Mouse (Mus musculus) MEL (cell line): ENCODE data around the gene Chat. TPM values are rescaled to one million over a fixed set of nuclear protein-coding genes. Genes with fewer than 3 reads are reported as not detected.
A peak's percentile ranks its signal among the peaks of the same experiment; 100 is the strongest.

Experiments
- DNase-seq: peaks from one replicate; pipeline ENCODE4 v3.0.0; 2011; ENCODE audit warnings: low read depth, low spot score
- H3K27ac ChIP-seq: 2 replicates; pipeline ENCODE4 v1.5.1; 2012; ENCODE audit warnings: low read depth, mild to moderate bottlenecking, control low read depth, low read length, moderate library complexity; ENCODE audit not compliant: control insufficient read depth
- H3K27me3 ChIP-seq, 2 experiments: fragments of 150-350 bp in 1 of 2; sonication (generic) in 1 of 2; 2 replicates each; pipeline ENCODE4 v1.6.1; 2012; ENCODE audit warnings: low read length in 2 of 2, mild to moderate bottlenecking in 2 of 2, improper control_type of control experiment in 1 of 2, moderate library complexity in 1 of 2; ENCODE audit not compliant: insufficient read depth in 2 of 2, control insufficient read depth in 1 of 2
- H3K36me3 ChIP-seq, 2 experiments: 2 replicates each; pipeline ENCODE4 v1.6.1; 2012 to 2014; ENCODE audit warnings: low read length in 2 of 2, improper control_type of control experiment in 1 of 2, inconsistent platforms in 1 of 2, mild to moderate bottlenecking in 1 of 2; ENCODE audit not compliant: insufficient read depth in 2 of 2, control insufficient read depth in 1 of 2
- H3K4me1 ChIP-seq, 2 experiments: fragments of 150-350 bp in 1 of 2; sonication (generic) in 1 of 2; 2 replicates each; pipeline ENCODE4 v1.6.1; 2012; ENCODE audit warnings: low read length in 2 of 2, improper control_type of control experiment in 1 of 2, mild to moderate bottlenecking in 1 of 2; ENCODE audit not compliant: insufficient read depth in 2 of 2, control insufficient read depth in 1 of 2
- H3K4me3 ChIP-seq, 2 experiments: fragments of 150-350 bp in 1 of 2; sonication (generic) in 1 of 2; 2 replicates each; pipeline ENCODE4 v1.5.1; 2012; ENCODE audit warnings: low read depth in 2 of 2, low read length in 2 of 2, mild to moderate bottlenecking in 2 of 2, moderate library complexity in 2 of 2, control low read depth in 1 of 2, improper control_type of control experiment in 1 of 2; ENCODE audit not compliant: control insufficient read depth in 1 of 2, insufficient read depth in 1 of 2
- H3K79me2 ChIP-seq: 2 replicates; pipeline ENCODE4 v1.6.1; 2012; ENCODE audit warnings: mild to moderate bottlenecking, low read length, moderate library complexity; ENCODE audit not compliant: control insufficient read depth, poor library complexity, insufficient read depth
- H3K9ac ChIP-seq: 2 replicates; pipeline ENCODE4 v1.6.1; 2012; ENCODE audit warnings: low read depth, mild to moderate bottlenecking, control low read depth, low read length, moderate library complexity; ENCODE audit not compliant: control insufficient read depth, poor library complexity, severe bottlenecking
- H3K9me3 ChIP-seq: fragments of 150-350 bp; sonication (generic); replicated peaks from 2 replicates; pipeline ENCODE4 v1.6.1; 2012; ENCODE audit warnings: mild to moderate bottlenecking, low read length, improper control_type of control experiment, moderate library complexity; ENCODE audit not compliant: insufficient read depth
- BHLHE40 ChIP-seq: IDR thresholded peaks from 2 replicates; pipeline ENCODE4 v1.6.1; 2012; ENCODE audit warnings: low read depth, mild to moderate bottlenecking, inconsistent platforms, low read length, improper control_type of control experiment, borderline replicate concordance
- CHD2 ChIP-seq: IDR thresholded peaks from 2 replicates; pipeline ENCODE4 v1.6.1; 2011; ENCODE audit warnings: low read length, improper control_type of control experiment
- CTCF ChIP-seq, 3 experiments: IDR thresholded peaks in 2 of 3; conservative IDR thresholded peaks in 1 of 3; 2 replicates each; pipeline ENCODE4 v1.5.1; 2011 to 2012; ENCODE audit warnings: low read length in 3 of 3, low read depth in 2 of 3, mild to moderate bottlenecking in 2 of 3, improper control_type of control experiment in 1 of 3, inconsistent platforms in 1 of 3, mixed read lengths in 1 of 3, moderate library complexity in 1 of 3; ENCODE audit not compliant: control insufficient read depth in 1 of 3, insufficient read depth in 1 of 3, poor library complexity in 1 of 3, severe bottlenecking in 1 of 3
- E2F4 ChIP-seq: IDR thresholded peaks from 2 replicates; pipeline ENCODE4 v1.6.1; 2011; ENCODE audit warnings: low read depth, low read length, improper control_type of control experiment, borderline replicate concordance
- EP300 ChIP-seq, 2 experiments: IDR thresholded peaks; 2 replicates each; pipeline ENCODE4 v1.6.1; 2011; ENCODE audit warnings: improper control_type of control experiment in 2 of 2, low read length in 2 of 2, low read depth in 1 of 2, mild to moderate bottlenecking in 1 of 2
- ETS1 ChIP-seq: IDR thresholded peaks from 2 replicates; pipeline ENCODE4 v1.6.1; 2012; ENCODE audit warnings: low read depth, mild to moderate bottlenecking, inconsistent platforms, low read length, improper control_type of control experiment, moderate library complexity
- GABPA ChIP-seq: IDR thresholded peaks from 2 replicates; pipeline ENCODE4 v1.6.1; 2012; ENCODE audit warnings: low read depth, mild to moderate bottlenecking, inconsistent platforms, low read length, improper control_type of control experiment, moderate library complexity
- JUND ChIP-seq: IDR thresholded peaks from 2 replicates; pipeline ENCODE4 v1.6.1; 2011; ENCODE audit warnings: low read depth, mild to moderate bottlenecking, improper control_type of control experiment, low read length
- MAFK ChIP-seq: IDR thresholded peaks from 2 replicates; pipeline ENCODE4 v1.6.1; 2011; ENCODE audit warnings: low read depth, mild to moderate bottlenecking, low read length, improper control_type of control experiment, borderline replicate concordance
- MAX ChIP-seq: IDR thresholded peaks from 2 replicates; pipeline ENCODE4 v1.6.1; 2011; ENCODE audit warnings: low read length, improper control_type of control experiment
- MEF2A ChIP-seq: IDR thresholded peaks from 2 replicates; pipeline ENCODE4 v1.6.1; 2014; ENCODE audit warnings: low read depth, mild to moderate bottlenecking, inconsistent platforms, low read length, improper control_type of control experiment; ENCODE audit not compliant: poor library complexity, insufficient replicate concordance, severe bottlenecking; ENCODE audit errors: extremely low read depth
- MXI1 ChIP-seq: IDR thresholded peaks from 2 replicates; pipeline ENCODE4 v1.6.1; 2011; ENCODE audit warnings: mild to moderate bottlenecking, low read depth, low read length, improper control_type of control experiment
- NRF1 ChIP-seq: IDR thresholded peaks from 2 replicates; pipeline ENCODE4 v1.6.1; 2014; ENCODE audit warnings: low read depth, mild to moderate bottlenecking, inconsistent platforms, low read length, improper control_type of control experiment, moderate library complexity; ENCODE audit not compliant: poor library complexity, insufficient read depth, severe bottlenecking
- POLR2A ChIP-seq, 2 experiments: IDR thresholded peaks; 2 replicates each; pipeline ENCODE4 v1.6.1; 2011 to 2012; ENCODE audit warnings: low read length in 2 of 2, mild to moderate bottlenecking in 2 of 2, control low read depth in 1 of 2, improper control_type of control experiment in 1 of 2, low read depth in 1 of 2, moderate library complexity in 1 of 2; ENCODE audit not compliant: control insufficient read depth in 1 of 2, insufficient read depth in 1 of 2, poor library complexity in 1 of 2
- POLR2AphosphoS5 ChIP-seq: IDR thresholded peaks from 2 replicates; pipeline ENCODE4 v1.6.1; 2012; ENCODE audit warnings: low read depth, borderline replicate concordance, mild to moderate bottlenecking, inconsistent platforms, low read length, moderate library complexity, mixed read lengths
- RCOR1 ChIP-seq: IDR thresholded peaks from 2 replicates; pipeline ENCODE4 v1.6.1; 2012; ENCODE audit warnings: low read depth, mild to moderate bottlenecking, inconsistent platforms, low read length, improper control_type of control experiment
- SIN3A ChIP-seq: IDR thresholded peaks from 2 replicates; pipeline ENCODE4 v1.6.1; 2012; ENCODE audit warnings: low read length, improper control_type of control experiment, inconsistent platforms
- TAL1 ChIP-seq: IDR thresholded peaks from 2 replicates; pipeline ENCODE4 v1.6.1; 2012; ENCODE audit warnings: mild to moderate bottlenecking, inconsistent platforms, low read length, moderate library complexity, mixed read lengths
- TBP ChIP-seq: IDR thresholded peaks from 2 replicates; pipeline ENCODE4 v1.8.0; 2011; ENCODE audit warnings: low read depth, low read length, improper control_type of control experiment
- TCF12 ChIP-seq: IDR thresholded peaks from 2 replicates; pipeline ENCODE4 v1.6.1; 2014; ENCODE audit warnings: low read depth, mild to moderate bottlenecking, inconsistent platforms, low read length, improper control_type of control experiment, moderate library complexity
- UBTF ChIP-seq: IDR thresholded peaks from 2 replicates; pipeline ENCODE4 v1.6.1; 2012; ENCODE audit warnings: low read depth, mild to moderate bottlenecking, inconsistent platforms, low read length, improper control_type of control experiment, moderate library complexity, borderline replicate concordance; ENCODE audit not compliant: insufficient read depth
- USF1 ChIP-seq: IDR thresholded peaks from 2 replicates; pipeline ENCODE4 v1.6.1; 2014; ENCODE audit warnings: low read depth, mild to moderate bottlenecking, inconsistent platforms, low read length, improper control_type of control experiment, moderate library complexity
- USF2 ChIP-seq, 2 experiments: IDR thresholded peaks; 2 replicates each; pipeline ENCODE4 v1.6.1; 2011 to 2012; ENCODE audit warnings: improper control_type of control experiment in 2 of 2, low read length in 2 of 2, borderline replicate concordance in 1 of 2, inconsistent platforms in 1 of 2, low read depth in 1 of 2, mild to moderate bottlenecking in 1 of 2; ENCODE audit not compliant: insufficient read depth in 1 of 2
- ZNF384 ChIP-seq: IDR thresholded peaks from 2 replicates; pipeline ENCODE4 v1.6.1; 2012; ENCODE audit warnings: low read depth, mild to moderate bottlenecking, inconsistent platforms, low read length, improper control_type of control experiment
- polyA plus RNA-seq, 2 experiments: library from polyadenylated mRNA; stranded (reverse) in 1 of 2; unstranded in 1 of 2; fragments of >175 nt in 1 of 2; fragments of >200 nt in 1 of 2; gene quantifications; 2 replicates each; pipeline versions ENCODE4 v1.2.1 to v1.2.4; 2012; ENCODE audit warnings: low replicate concordance in 2 of 2, low read depth in 1 of 2; ENCODE audit not compliant: insufficient read length in 2 of 2, insufficient read depth in 1 of 2, missing spikeins in 1 of 2
- total RNA-seq: library from RNA; depleted of rRNA; stranded (reverse); fragments of 300-350 nt; gene quantifications from 2 replicates; pipeline ENCODE4 v1.2.3, GENCODE M21; 2012

Chat gene
- total and polyA plus RNA-seq, 3 experiments, result not detected

DNA sequence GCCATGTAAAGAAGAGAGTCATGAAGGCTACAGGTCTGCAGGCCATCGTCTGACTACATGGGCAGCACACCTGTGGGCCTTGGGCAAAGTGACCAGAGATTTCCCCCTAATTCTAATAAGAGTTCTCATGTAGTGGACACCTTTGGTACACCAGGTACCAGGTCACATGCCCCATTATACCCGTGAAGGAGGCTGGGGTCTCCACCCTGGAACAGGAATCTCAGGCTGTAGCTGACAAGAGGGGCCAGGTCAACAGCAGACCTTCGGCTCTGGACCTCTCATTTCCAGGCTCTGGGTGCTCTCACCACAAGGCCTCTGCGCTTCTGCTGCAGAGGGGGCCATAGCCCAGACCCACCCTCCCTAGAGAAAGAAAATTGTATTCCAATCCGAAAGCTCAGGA is 26.5 kb downstream of the Chat start:
- H3K9me3 ChIP-seq, result no peaks in the 10 kb centered on the region
- no peaks in the 10 kb centered on the region for H3K36me3 ChIP-seq
- H3K27ac ChIP-seq, result no peak overlapping the region
- H3K9ac ChIP-seq, result no peak overlapping the region
- H3K27me3 ChIP-seq, result peaks cover 8% of the 10 kb centered on the region in 2 experiments
- TF ChIP-seq E2F4 (no peak), TBP (no peak), UBTF (no peak), MAFK (no peak), TAL1 (no peak), POLR2A (IDR thresholded peaks at IDR 0.05; ENCODE audit: control insufficient read depth in 1 of 2, insufficient read depth in 1 of 2, low read depth in 1 of 2, low read length in 2 of 2, poor library complexity in 1 of 2) (no peak), CHD2 (no peak), GABPA (no peak), NRF1 (no peak)
- H3K4me1 ChIP-seq, result no peaks in the 10 kb centered on the region
- no peak overlapping the region for H3K4me3 ChIP-seq
- DNase-seq, result no peak
- H3K79me2 ChIP-seq, result no peaks in the 10 kb centered on the region

DNA sequence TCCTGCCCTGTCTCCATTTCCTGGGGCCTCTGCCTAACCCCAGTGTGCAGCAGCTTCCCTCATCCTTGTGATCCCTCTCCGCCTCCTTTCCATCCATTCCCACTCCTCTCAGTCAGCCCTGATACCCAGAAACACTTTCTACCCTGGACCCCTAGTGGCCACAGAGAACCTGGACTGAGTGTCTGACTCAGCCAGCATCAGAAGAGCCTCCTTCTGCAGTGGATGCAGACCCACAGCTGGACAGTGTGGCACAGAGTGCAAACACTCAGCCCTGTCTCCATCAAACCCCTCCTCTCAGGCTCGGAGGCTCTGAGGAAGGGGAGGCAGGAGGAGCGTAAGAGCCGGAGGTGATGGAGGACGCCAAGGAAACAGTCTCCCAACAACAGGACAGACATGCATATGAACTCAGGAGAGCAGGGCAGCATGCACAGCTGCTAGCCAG is 28.4 kb downstream of the Chat start:
- peaks cover 8% of the 10 kb centered on the region in 2 experiments; a peak in 3 of 4 replicates for H3K27me3 ChIP-seq
- TF ChIP-seq CTCF (IDR thresholded peaks at IDR 0.05 in 2 of 3, conservative IDR thresholded peaks at IDR 0.05 in 1 of 3; ENCODE audit: control insufficient read depth in 1 of 3, insufficient read depth in 1 of 3, low read depth in 2 of 3, low read length in 3 of 3, poor library complexity in 1 of 3, severe bottlenecking in 1 of 3), result peak in 1 of 3 experiments; percentile 7; a peak in 1 of 6 replicates
- TF ChIP-seq POLR2AphosphoS5, result no peak
- H3K79me2 ChIP-seq, result no peaks in the 10 kb centered on the region
- H3K36me3 ChIP-seq, result no peaks in the 10 kb centered on the region
- H3K9me3 ChIP-seq, result no peaks in the 10 kb centered on the region
- H3K27ac ChIP-seq, result no peak overlapping the region
- H3K9ac ChIP-seq, result no peak overlapping the region
- no peaks in the 10 kb centered on the region for H3K4me1 ChIP-seq
- no peak for DNase-seq
- H3K4me3 ChIP-seq, result no peak overlapping the region

DNA sequence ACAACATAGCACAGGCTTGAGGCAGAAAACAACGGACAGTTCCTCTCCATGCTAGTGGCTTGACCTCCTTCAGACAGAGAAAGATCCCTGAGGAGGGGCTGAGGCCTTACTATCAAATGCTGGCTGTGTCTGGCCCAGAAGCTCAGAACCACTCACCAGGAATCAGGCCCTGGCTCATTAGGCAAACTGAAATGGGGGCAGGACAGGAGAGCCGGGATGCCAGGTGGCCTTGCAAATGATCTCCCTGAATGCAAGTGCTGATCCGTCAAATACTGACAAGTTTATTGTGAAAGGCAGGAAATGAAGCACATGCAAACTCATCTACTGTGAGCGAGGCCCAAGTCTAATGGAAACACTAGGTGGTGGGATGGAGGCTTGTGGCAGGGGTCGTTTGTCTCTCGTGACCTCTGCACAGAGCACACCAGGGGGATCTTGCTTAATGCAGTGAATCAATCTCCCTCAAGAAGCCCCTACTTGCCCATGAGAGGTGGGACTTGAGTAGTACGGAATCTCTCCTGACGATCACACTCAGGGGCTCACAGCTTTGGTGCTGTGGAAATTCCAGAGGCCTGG is 36.7 kb downstream of the Chat start:
- H3K79me2 ChIP-seq, result no peaks in the 10 kb centered on the region
- H3K9me3 ChIP-seq, result no peaks in the 10 kb centered on the region
- H3K27me3 ChIP-seq, result no peaks in the 10 kb centered on the region; a peak in 1 of 4 replicates
- H3K4me1 ChIP-seq, result no peaks in the 10 kb centered on the region
- H3K27ac ChIP-seq, result no peak overlapping the region
- no peaks in the 10 kb centered on the region for H3K36me3 ChIP-seq
- no peak overlapping the region for H3K4me3 ChIP-seq
- TF ChIP-seq JUND (no peak), MXI1 (no peak), ETS1 (no peak), MAX (no peak), USF2 (IDR thresholded peaks at IDR 0.05; ENCODE audit: borderline replicate concordance in 1 of 2, insufficient read depth in 1 of 2, low read depth in 1 of 2, low read length in 2 of 2) (no peak), RCOR1 (no peak), GABPA (no peak), BHLHE40 (no peak), USF1 (no peak), CHD2 (no peak), E2F4 (no peak), SIN3A (no peak), EP300 (IDR thresholded peaks at IDR 0.05; ENCODE audit: low read depth in 1 of 2, low read length in 2 of 2) (no peak), TCF12 (no peak), NRF1 (no peak), ZNF384 (no peak), TBP (no peak), MEF2A (no peak)
- H3K9ac ChIP-seq, result no peak overlapping the region
- DNase-seq, result no peak
